Mouse (Mus musculus): ENCODE measurements at regions not wholly inside any gene's neighbourhood (a gene's known extent, or its start where the extent isn't known, plus 50 kb on each side); places are given as distances from the start of the nearest gene placed in this dataset.

GRCm38 (mm10) chr4:33840119-33840518, 84.3 kb upstream of the Cnr1 start:
- TF ChIP-seq EP300 (IDR thresholded peaks at IDR 0.05; ENCODE audit: insufficient read depth, low read depth, low read length) (no peak), POLR2A (IDR thresholded peaks at IDR 0.05; ENCODE audit: insufficient read depth, low read length) (no peak), CTCF (IDR thresholded peaks at IDR 0.05; ENCODE audit: low read depth, low read length) (no peak)
